Mouse (Mus musculus) cerebellum, adult 2 months (tissue): ENCODE results near the gene Lce1f. TPM values are rescaled to one million over a fixed set of nuclear protein-coding genes. Genes with fewer than 3 reads are reported as not detected.

Experiments
- DNase-seq, 2 experiments: peaks; one replicate each; pipeline ENCODE4 v3.0.0; 2021
- H3K27ac ChIP-seq: fragments of 200-500 bp; 2 replicates; pipeline ENCODE4 v1.5.1; 2012; ENCODE audit warnings: low read length, control low read depth, inconsistent platforms; ENCODE audit not compliant: insufficient read depth
- H3K27me3 ChIP-seq: fragments of 200-500 bp; 2 replicates; pipeline ENCODE4 v1.6.1; 2012; ENCODE audit warnings: inconsistent platforms, mild to moderate bottlenecking, low read length, moderate library complexity; ENCODE audit not compliant: control insufficient read depth, insufficient read depth
- H3K4me1 ChIP-seq: fragments of 200-500 bp; 2 replicates; pipeline ENCODE4 v1.6.1; 2011; ENCODE audit warnings: low read length; ENCODE audit not compliant: control insufficient read depth, insufficient read depth
- H3K4me3 ChIP-seq: fragments of 200-500 bp; replicated peaks from 2 replicates; pipeline ENCODE3; 2011; ENCODE audit warnings: mild to moderate bottlenecking, low read depth, low read length, control low read depth; ENCODE audit not compliant: insufficient read depth
- CTCF ChIP-seq: fragments of 200-500 bp; IDR thresholded peaks from 2 replicates; pipeline ENCODE4 v1.5.1; 2011; ENCODE audit warnings: low read depth, mild to moderate bottlenecking, control low read depth, low read length, moderate library complexity, borderline replicate concordance; ENCODE audit not compliant: insufficient read depth
- POLR2A ChIP-seq: fragments of 200-500 bp; IDR thresholded peaks from 2 replicates; pipeline ENCODE4 v1.6.1; 2011; ENCODE audit warnings: low read length, control low read depth, borderline replicate concordance; ENCODE audit not compliant: insufficient read depth
- whole genome bisulfite sequencing: fragments of 180-500 bp; shearing (Covaris S2); methylation state at CpG from one replicate; pipeline ENCODE4 v1.1.7; 2018; 5-methylcytosine and 5-hydroxymethylcytosine counted together
- polyA plus RNA-seq: library from polyadenylated mRNA; depleted of rRNA; stranded (reverse); fragments of >200 nt; gene quantifications from 2 replicates; pipeline ENCODE4 v1.2.3, GENCODE M21; 2012; rRNA removed

Lce1f gene
- polyA plus RNA-seq = not detected in 2 replicates

GRCm38 (mm10) chr3:92720250-92720649 is at the start of gene Lce1f:
Gene Lce1f (minus strand): TSS chr3:92720350.
- 69% methylated on average over 3 of the region's 3 CpGs for whole genome bisulfite sequencing
- Histone ChIP-seq H3K4me3 (no peak within 1 kb of the TSS), H3K4me1 (no peaks in the 10 kb centered on the region), H3K27me3 (no peaks in the 10 kb centered on the region), H3K27ac (no peak within 1 kb of the TSS)
- DNase-seq = no peak
- TF ChIP-seq CTCF (no peak), POLR2A (no peak)

GRCm38 (mm10) chr3:92764965-92765364 is 44.8 kb upstream of the Lce1f start, which contains the start of gene Lce1h:
Gene Lce1h (minus strand): TSS chr3:92765065.
- WGBS = 86% methylated on average over 1 of the region's 1 CpGs

GRCm38 (mm10) chr3:92753197-92753596 is 33.0 kb upstream of the Lce1f start:
- Histone ChIP-seq H3K27ac (no peak overlapping the region), H3K27me3 (no peaks in the 10 kb centered on the region), H3K4me1 (no peaks in the 10 kb centered on the region), H3K4me3 (no peak overlapping the region)
- TF ChIP-seq POLR2A = no peak
- TF ChIP-seq CTCF = no peak
- WGBS = 32% methylated on average over 3 of the region's 3 CpGs
- no peak for DNase-seq

More at GRCm38 (mm10) chr3:92764965-92765364, 44.8 kb upstream of the Lce1f start, which contains the start of gene Lce1h:
- DNase-seq = no peak
- TF ChIP-seq POLR2A (no peak), CTCF (no peak)
- Histone ChIP-seq H3K4me3 (no peak within 1 kb of the TSS), H3K27me3 (no peaks in the 10 kb centered on the region), H3K4me1 (no peaks in the 10 kb centered on the region), H3K27ac (no peak within 1 kb of the TSS)

GRCm38 (mm10) chr3:92752238-92752637 is 32.1 kb upstream of the Lce1f start, which contains the start of gene Lce1g:
Gene Lce1g (minus strand): TSS chr3:92752338.
- H3K4me1 ChIP-seq = no peaks in the 10 kb centered on the region
- H3K4me3 ChIP-seq = no peak within 1 kb of the TSS
- H3K27me3 ChIP-seq = no peaks in the 10 kb centered on the region
- DNase-seq = no peak
- no peak for TF ChIP-seq POLR2A
- no peak for TF ChIP-seq CTCF
- no peak within 1 kb of the TSS for H3K27ac ChIP-seq
- WGBS = 61% methylated on average over 1 of the region's 1 CpGs

- Histone ChIP-seq H3K4me3 (no peak within 1 kb of the TSS), H3K27ac (no peak within 1 kb of the TSS), H3K4me1 (no peaks in the 10 kb centered on the region), H3K27me3 (no peaks in the 10 kb centered on the region)
- TF ChIP-seq CTCF = no peak
- TF ChIP-seq POLR2A = no peak
- 71% methylated on average over 1 of the region's 1 CpGs for WGBS
- DNase-seq = no peak
Measured at GRCm38 (mm10) chr3:92738996-92739395, 18.8 kb upstream of the Lce1f start, which contains the start of gene Gm38119. Gene Gm38119 (minus strand): TSS chr3:92739096.

GRCm38 (mm10) chr3:92722631-92723030 is 2.5 kb upstream of the Lce1f start:
- WGBS = 89% methylated on average over 5 of the region's 5 CpGs

GRCm38 (mm10) chr3:92715122-92715521 is 5.0 kb downstream of the Lce1f start:
- H3K4me1 ChIP-seq = no peaks in the 10 kb centered on the region
- no peak for TF ChIP-seq CTCF
- TF ChIP-seq POLR2A = no peak
- H3K27ac ChIP-seq = no peak overlapping the region
- no peaks in the 10 kb centered on the region for H3K27me3 ChIP-seq
- DNase-seq = no peak
- no peak overlapping the region for H3K4me3 ChIP-seq

More at GRCm38 (mm10) chr3:92722631-92723030, 2.5 kb upstream of the Lce1f start:
- Histone ChIP-seq H3K4me1 (no peaks in the 10 kb centered on the region), H3K27me3 (no peaks in the 10 kb centered on the region), H3K27ac (no peak overlapping the region), H3K4me3 (no peak overlapping the region)
- TF ChIP-seq POLR2A (no peak), CTCF (no peak)
- no peak for DNase-seq

GRCm38 (mm10) chr3:92708974-92709373 is 11.2 kb downstream of the Lce1f start, which contains the start of gene Lce1e:
Gene Lce1e (minus strand): TSS chr3:92709074.
- Histone ChIP-seq H3K27ac (no peak within 1 kb of the TSS), H3K4me1 (no peaks in the 10 kb centered on the region), H3K27me3 (no peaks in the 10 kb centered on the region), H3K4me3 (no peak within 1 kb of the TSS)
- WGBS = 67% methylated on average over 2 of the region's 2 CpGs
- TF ChIP-seq CTCF (no peak), POLR2A (no peak)
- DNase-seq = no peak

- 13% methylated on average over 1 of the region's 1 CpGs for WGBS
- TF ChIP-seq CTCF (no peak), POLR2A (no peak)
- no peak for DNase-seq
- Histone ChIP-seq H3K4me3 (no peak overlapping the region), H3K4me1 (no peaks in the 10 kb centered on the region), H3K27ac (no peak overlapping the region), H3K27me3 (no peaks in the 10 kb centered on the region)
Measured at GRCm38 (mm10) chr3:92694613-92695012, 25.5 kb downstream of the Lce1f start.
